Mouse (Mus musculus) cerebral cortex, adult 2 months (tissue): ENCODE data around the gene Dnajc16.

ENCODE experiments used
- WGBS: fragments of 180-500 bp; shearing (Covaris S2); methylation state at CpG from one replicate; pipeline ENCODE4 v1.1.7; 2018; 5-methylcytosine and 5-hydroxymethylcytosine counted together

Gene Dnajc16

GRCm38 (mm10) chr4:141725277-141725676 lies 65.5 kb downstream of the Dnajc16 start:
- WGBS = 87% methylated on average over 5 of the region's 5 CpGs

GRCm38 (mm10) chr4:141724594-141724993 lies 66.1 kb downstream of the Dnajc16 start:
- WGBS = 64% methylated on average over 11 of the region's 11 CpGs

GRCm38 (mm10) chr4:141723673-141724068 lies 67.1 kb downstream of the Dnajc16 start:
- WGBS = 2% methylated on average over 13 of the region's 13 CpGs

GRCm38 (mm10) chr4:141722731-141723672 lies 67.7 kb downstream of the Dnajc16 start, which contains the start of gene Ddi2:
Ddi2 (minus strand) TSS chr4:141723419.
- under 1% methylated on average over 68 of the region's 105 CpGs for WGBS

- WGBS = 31% methylated on average over 6 of the region's 6 CpGs
Observed at GRCm38 (mm10) chr4:141721961-141722360, 68.8 kb downstream of the Dnajc16 start.

GRCm38 (mm10) chr4:141720761-141721523 lies 69.8 kb downstream of the Dnajc16 start:
- 38% methylated on average over 6 of the region's 6 CpGs for WGBS

GRCm38 (mm10) chr4:141719304-141719703 lies 71.4 kb downstream of the Dnajc16 start:
- 89% methylated on average over 1 of the region's 1 CpGs for WGBS

GRCm38 (mm10) chr4:141717633-141718032 lies 73.1 kb downstream of the Dnajc16 start:
- 68% methylated on average over 4 of the region's 4 CpGs for WGBS

- 45% methylated on average over 2 of the region's 2 CpGs for WGBS
Observed at GRCm38 (mm10) chr4:141715027-141715426, 75.7 kb downstream of the Dnajc16 start.

- 87% methylated on average over 5 of the region's 5 CpGs for WGBS
Observed at GRCm38 (mm10) chr4:141713598-141714142, 77.1 kb downstream of the Dnajc16 start.

- WGBS = 77% methylated on average over 1 of the region's 1 CpGs
Observed at GRCm38 (mm10) chr4:141711250-141711649, 79.5 kb downstream of the Dnajc16 start.
